Mouse (Mus musculus) intestine, embryonic 14.5 days (tissue): ENCODE measurements around the gene Cit. TPM values are rescaled to one million over a fixed set of nuclear protein-coding genes. Genes with fewer than 3 reads are reported as not detected.

ENCODE experiments used
- ATAC-seq: fragments of 200-750 bp; cut with Nextera tagmentation; replicated peaks from 2 replicates; pipeline ENCODE4 v1.8.0; 2017; ENCODE audit warnings: low read depth, moderate number of reproducible peaks, moderate TSS enrichment, moderate library complexity; ENCODE audit not compliant: low FRiP score, low TSS enrichment
- DNase-seq: peaks from one replicate; pipeline ENCODE4 v3.0.0-alpha.2; 2018; ENCODE audit warnings: low spot score
- H3K27ac ChIP-seq: fragments of 300-500 bp; sonication (generic); 2 replicates; pipeline ENCODE4 v1.5.1; 2014; ENCODE audit warnings: low read depth, mild to moderate bottlenecking, control low read depth
- H3K27me3 ChIP-seq: fragments of 300-500 bp; sonication (generic); replicated peaks from 2 replicates; pipeline ENCODE4 v1.6.1; 2014; ENCODE audit warnings: low read length, control low read depth; ENCODE audit not compliant: control insufficient read depth, insufficient read depth
- H3K36me3 ChIP-seq: fragments of 300-500 bp; sonication (generic); 2 replicates; pipeline ENCODE4 v1.6.1; 2014; ENCODE audit warnings: low read length, control low read depth; ENCODE audit not compliant: control insufficient read depth, insufficient read depth
- H3K4me1 ChIP-seq: fragments of 300-500 bp; sonication (generic); replicated peaks from 2 replicates; pipeline ENCODE4 v1.6.1; 2014; ENCODE audit warnings: low read length, control low read depth, mixed read lengths; ENCODE audit not compliant: control insufficient read depth, insufficient read depth
- H3K4me2 ChIP-seq: fragments of 300-500 bp; sonication (generic); 2 replicates; pipeline ENCODE4 v1.6.1; 2014; ENCODE audit warnings: low read length
- H3K4me3 ChIP-seq: fragments of 300-500 bp; sonication (generic); 2 replicates; pipeline ENCODE4 v1.5.1; 2014; ENCODE audit warnings: low read depth, low read length, control low read depth, mixed read lengths
- H3K9ac ChIP-seq: fragments of 300-500 bp; sonication (generic); 2 replicates; pipeline ENCODE4 v1.6.1; 2014; ENCODE audit warnings: mild to moderate bottlenecking, low read length
- H3K9me3 ChIP-seq: fragments of 300-500 bp; sonication (generic); 2 replicates; pipeline ENCODE4 v1.6.1; 2016; ENCODE audit warnings: low read length, control low read depth; ENCODE audit not compliant: control insufficient read depth
- WGBS: fragments of 180-500 bp; shearing (Covaris S2); extraction: QIAGEN DNeasy Blood & Tissue Kit; methylation state at CpG from one replicate; pipeline ENCODE4 v1.1.7; 2014; 5-methylcytosine and 5-hydroxymethylcytosine counted together
- polyA plus RNA-seq: library from polyadenylated mRNA; unstranded; fragments of >200 nt; fragmentation: Nextera tagmentation; extraction: Ambion mirVana; gene quantifications from 2 replicates; pipeline ENCODE4 v1.2.1, GENCODE M21; 2014

The Cit gene
- polyA plus RNA-seq, 1 experiment from 2014 or later = 25.8 TPM

- Histone ChIP-seq H3K4me3 (no peak overlapping the region), H3K27ac (no peak overlapping the region), H3K9me3 (no peaks in the 10 kb centered on the region), H3K27me3 (no peaks in the 10 kb centered on the region), H3K36me3 (peaks cover 43% of the 10 kb centered on the region), H3K4me1 (no peaks in the 10 kb centered on the region), H3K9ac (no peak overlapping the region), H3K4me2 (no peak overlapping the region)
- DNase-seq = no peak
- 91% methylated on average over 11 of the region's 11 CpGs for WGBS
- ATAC-seq = no peak
Measured at GRCm38 (mm10) chr5:115985101-115985500, 140.0 kb downstream of the Cit start.

GRCm38 (mm10) chr5:115987284-115987683 is 142.2 kb downstream of the Cit start:
- Histone ChIP-seq H3K9me3 (peaks cover 8% of the 10 kb centered on the region), H3K4me2 (no peak overlapping the region), H3K9ac (no peak overlapping the region), H3K4me1 (no peaks in the 10 kb centered on the region), H3K27me3 (no peaks in the 10 kb centered on the region), H3K4me3 (no peak overlapping the region), H3K36me3 (peaks cover 48% of the 10 kb centered on the region), H3K27ac (no peak overlapping the region)
- 88% methylated on average over 12 of the region's 12 CpGs for WGBS
- ATAC-seq = no peak
- no peak for DNase-seq

- ATAC-seq (no peak), DNase-seq (no peak)
- Histone ChIP-seq H3K36me3 (peaks cover 63% of the 10 kb centered on the region), H3K9me3 (peaks cover 8% of the 10 kb centered on the region), H3K27me3 (no peaks in the 10 kb centered on the region), H3K27ac (no peak overlapping the region), H3K4me2 (no peak overlapping the region), H3K9ac (no peak overlapping the region), H3K4me3 (no peak overlapping the region), H3K4me1 (no peaks in the 10 kb centered on the region)
- WGBS = 93% methylated on average over 11 of the region's 11 CpGs
Measured at GRCm38 (mm10) chr5:115991717-115992116, 146.6 kb downstream of the Cit start.

GRCm38 (mm10) chr5:115994101-115994500 is 149.0 kb downstream of the Cit start:
- DNase-seq (no peak), ATAC-seq (no peak)
- WGBS = 93% methylated on average over 15 of the region's 15 CpGs
- Histone ChIP-seq H3K4me2 (no peak overlapping the region), H3K4me3 (no peak overlapping the region), H3K9me3 (peaks cover 8% of the 10 kb centered on the region), H3K4me1 (no peaks in the 10 kb centered on the region), H3K27ac (no peak overlapping the region), H3K27me3 (no peaks in the 10 kb centered on the region), H3K9ac (no peak overlapping the region), H3K36me3 (peaks cover 45% of the 10 kb centered on the region)

DNA sequence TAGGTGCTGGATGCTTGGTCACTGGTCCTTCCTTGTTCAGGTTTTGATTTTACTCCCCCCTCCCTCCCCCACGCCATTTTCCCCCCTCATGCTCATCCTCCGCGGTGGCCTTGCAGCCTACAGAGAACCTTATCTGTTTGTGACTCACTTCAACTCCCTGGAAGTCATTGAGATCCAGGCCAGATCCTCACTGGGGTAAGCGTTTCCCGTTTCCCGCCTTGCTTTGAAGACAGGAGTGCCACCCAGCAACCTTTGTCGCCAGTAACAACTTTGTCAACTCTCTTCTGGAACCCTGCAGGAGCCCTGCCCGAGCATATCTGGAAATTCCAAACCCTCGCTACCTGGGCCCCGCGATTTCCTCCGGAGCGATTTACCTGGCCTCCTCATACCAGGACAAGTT is 152.3 kb downstream of the Cit start:
- Histone ChIP-seq H3K4me1 (no peaks in the 10 kb centered on the region), H3K9me3 (no peaks in the 10 kb centered on the region), H3K4me3 (no peak overlapping the region), H3K9ac (no peak overlapping the region), H3K27ac (no peak overlapping the region), H3K27me3 (no peaks in the 10 kb centered on the region), H3K36me3 (peaks cover 30% of the 10 kb centered on the region), H3K4me2 (no peak overlapping the region)
- 82% methylated on average over 13 of the region's 13 CpGs for WGBS
- ATAC-seq = no peak
- no peak for DNase-seq

DNA sequence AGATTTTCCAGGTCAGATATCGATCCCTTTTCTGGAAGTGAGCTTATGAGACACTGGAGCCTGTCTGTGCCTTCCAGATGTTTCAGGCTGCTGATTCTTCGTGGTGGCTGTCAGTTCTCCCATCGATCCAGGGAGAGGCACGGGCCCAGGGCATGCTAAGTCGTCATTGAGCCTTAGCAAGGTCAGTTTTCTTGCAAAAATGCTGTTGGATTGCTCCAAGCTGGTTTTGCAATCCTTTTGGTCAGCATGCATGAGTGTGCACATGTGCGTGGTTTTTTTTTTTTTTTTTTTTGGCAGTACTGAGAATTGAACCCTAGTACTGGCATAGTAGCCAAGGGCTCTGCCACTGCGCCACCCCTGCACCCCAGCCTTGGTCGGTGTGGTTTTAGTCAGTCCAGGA is 158.1 kb downstream of the Cit start:
- no peak overlapping the region for H3K27ac ChIP-seq
- H3K4me2 ChIP-seq = no peak overlapping the region
- no peaks in the 10 kb centered on the region for H3K4me1 ChIP-seq
- H3K27me3 ChIP-seq = no peaks in the 10 kb centered on the region
- no peaks in the 10 kb centered on the region for H3K9me3 ChIP-seq
- no peak for DNase-seq
- WGBS = 84% methylated on average over 8 of the region's 8 CpGs
- no peak overlapping the region for H3K4me3 ChIP-seq
- peaks cover 9% of the 10 kb centered on the region; the same call in 1 of the 2 replicates for H3K36me3 ChIP-seq
- ATAC-seq = no peak
- no peak overlapping the region for H3K9ac ChIP-seq

- H3K27me3 ChIP-seq = no peaks in the 10 kb centered on the region
- no peak overlapping the region for H3K9ac ChIP-seq
Measured at GRCm38 (mm10) chr5:116003825-116004224, 158.7 kb downstream of the Cit start.

DNA sequence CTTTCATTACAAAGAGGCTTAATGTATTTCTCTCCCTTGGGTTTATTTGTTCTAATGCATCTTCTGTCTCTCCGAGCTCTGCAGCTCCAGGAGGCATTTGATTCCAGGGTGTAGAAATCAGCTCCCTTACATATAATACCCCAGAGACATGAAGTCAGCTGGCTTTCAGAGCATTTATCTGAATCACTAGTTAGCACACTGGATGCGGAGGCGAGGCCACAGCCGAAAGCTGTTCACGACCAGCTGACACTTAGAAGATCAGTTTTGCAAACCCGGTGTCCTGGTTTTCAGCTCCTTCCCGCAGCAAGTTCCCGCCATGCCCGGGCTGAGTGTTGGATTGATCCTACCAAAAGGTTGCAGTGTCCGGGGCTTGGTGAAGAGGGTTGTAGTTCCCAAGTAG is 159.2 kb downstream of the Cit start:
- 86% methylated on average over 10 of the region's 10 CpGs for WGBS
- DNase-seq = no peak
- no peaks in the 10 kb centered on the region for H3K4me1 ChIP-seq
- no peak overlapping the region for H3K27ac ChIP-seq
- peaks cover 9% of the 10 kb centered on the region; the same call in 1 of the 2 replicates for H3K36me3 ChIP-seq
- H3K4me3 ChIP-seq = no peak overlapping the region
- no peak for ATAC-seq
- no peaks in the 10 kb centered on the region for H3K9me3 ChIP-seq
- H3K27me3 ChIP-seq = no peaks in the 10 kb centered on the region
- H3K9ac ChIP-seq = no peak overlapping the region
- H3K4me2 ChIP-seq = no peak overlapping the region

More at GRCm38 (mm10) chr5:116003825-116004224, 158.7 kb downstream of the Cit start:
- no peak overlapping the region for H3K4me2 ChIP-seq
- ATAC-seq = no peak
- H3K4me1 ChIP-seq = no peaks in the 10 kb centered on the region
- no peak overlapping the region for H3K4me3 ChIP-seq
- WGBS = 55% methylated on average over 13 of the region's 13 CpGs
- no peak for DNase-seq
- peaks cover 9% of the 10 kb centered on the region; the same call in 1 of the 2 replicates for H3K36me3 ChIP-seq
- no peak overlapping the region for H3K27ac ChIP-seq
- H3K9me3 ChIP-seq = no peaks in the 10 kb centered on the region

GRCm38 (mm10) chr5:116006324-116007099 is 161.4 kb downstream of the Cit start:
- no peak overlapping the region for H3K27ac ChIP-seq
- no peaks in the 10 kb centered on the region for H3K4me1 ChIP-seq
- DNase-seq (no peak), ATAC-seq (no peak)
- 71% methylated on average over 22 of the region's 22 CpGs for WGBS
- no peaks in the 10 kb centered on the region for H3K9me3 ChIP-seq
- no peak overlapping the region for H3K4me2 ChIP-seq
- no peak overlapping the region for H3K9ac ChIP-seq
- peaks cover 5% of the 10 kb centered on the region; the same call in 1 of the 2 replicates for H3K36me3 ChIP-seq
- H3K27me3 ChIP-seq = no peaks in the 10 kb centered on the region
- no peak overlapping the region for H3K4me3 ChIP-seq
